Mouse (Mus musculus) bone marrow, adult 2 months (tissue): Measurements from ENCODE around the gene Pkn1.

ENCODE experiments used
- CTCF ChIP-seq: fragments of 200-500 bp; IDR thresholded peaks from 2 replicates; pipeline ENCODE4 v1.5.1; 2011; ENCODE audit warnings: low read length, control low read depth; ENCODE audit not compliant: control insufficient read depth, insufficient read depth
- POLR2A ChIP-seq: fragments of 200-500 bp; IDR thresholded peaks from 2 replicates; pipeline ENCODE4 v1.6.1; 2011; ENCODE audit warnings: low read depth, mild to moderate bottlenecking, control low read depth, low read length, borderline replicate concordance; ENCODE audit not compliant: control insufficient read depth

- no peak for TF ChIP-seq CTCF
- TF ChIP-seq POLR2A = no peak
Observed at GRCm38 (mm10) chr8:83660545-83660944, 38.4 kb downstream of the Pkn1 start.
